Mouse (Mus musculus) thymus, adult 2 months (tissue): Measurements from ENCODE around the gene Pole2.

Experiments used
- CTCF ChIP-seq: fragments of 200-500 bp; IDR thresholded peaks from 2 replicates; pipeline ENCODE4 v1.5.1; 2012; ENCODE audit warnings: mild to moderate bottlenecking, control low read depth, low read length, moderate library complexity, borderline replicate concordance; ENCODE audit not compliant: control insufficient read depth, poor library complexity, insufficient read depth; ENCODE audit errors: extremely low read depth
- POLR2A ChIP-seq: fragments of 200-500 bp; IDR thresholded peaks from 2 replicates; pipeline ENCODE4 v1.6.1; 2012; ENCODE audit warnings: mild to moderate bottlenecking, low read length, control low read depth, moderate library complexity; ENCODE audit not compliant: control insufficient read depth, poor library complexity, insufficient read depth; ENCODE audit errors: extremely low read depth

GRCm38 (mm10) chr12:69241771-69242431, 13.9 kb upstream of the Pole2 start:
- TF ChIP-seq CTCF (no peak), POLR2A (no peak; the same call in 1 of the 2 replicates)
